ENCODE assay signal across 7 mouse cellular contexts in the genomic region with DNA sequence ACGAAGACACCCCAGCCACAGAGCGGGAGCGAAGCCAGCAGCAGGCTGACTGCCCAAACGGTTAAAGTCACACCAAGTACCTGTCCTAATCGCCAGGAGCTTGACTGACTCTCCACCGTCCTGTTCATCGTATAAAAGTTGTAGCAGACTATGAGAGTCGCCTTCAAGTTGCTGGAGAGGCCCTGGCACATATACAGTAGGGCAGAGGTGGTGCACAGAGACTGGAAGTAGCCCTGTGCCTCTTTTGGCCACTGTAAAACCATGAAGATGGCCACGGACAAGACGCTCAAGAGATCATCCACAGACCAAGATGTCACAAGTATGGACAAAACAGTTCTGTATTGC. TPM values are rescaled to one million over a fixed set of nuclear protein-coding genes. Genes with fewer than 3 reads are reported as not detected.
DNase-seq lines count a peak whose midpoint lies in the region; ATAC-seq and TF ChIP-seq lines count a peak whose summit lies in the region.

No protein-coding gene starts in this region.

- no peaks in the 10 kb centered on the region for H3K9me3 ChIP-seq in lung, embryonic 15.5 days
- no peaks in the 10 kb centered on the region for H3K9me3 ChIP-seq in forebrain, embryonic 13.5 days (replicated peaks)
- H3K9me3 ChIP-seq in limb, embryonic 14.5 days (ENCODE audit: control insufficient read depth, low read length): no peaks in the 10 kb centered on the region
- no peaks in the 10 kb centered on the region for H3K9me3 ChIP-seq in stomach, embryonic 15.5 days

- no peak for ATAC-seq in lung, embryonic 15.5 days (ENCODE audit: borderline replicate concordance, extremely low read depth, low FRiP score, low TSS enrichment)
- ATAC-seq in forebrain, embryonic 13.5 days: peak; percentile 55; the same call in 1 of the 2 replicates
- ATAC-seq in limb, embryonic 14.5 days (ENCODE audit: low FRiP score, low read depth): no peak
- no peak for ATAC-seq in stomach, embryonic 15.5 days (ENCODE audit: insufficient read depth, low FRiP score, low read depth)
- ATAC-seq in megakaryocyte-erythroid progenitor cell, adult 5-6 weeks (replicated peaks; ENCODE audit: low FRiP score, low TSS enrichment, poor library complexity, severe bottlenecking): no peak

- H3K4me3 ChIP-seq in lung, embryonic 15.5 days: peak overlapping the region; percentile 14
- H3K4me3 ChIP-seq in forebrain, embryonic 13.5 days: peak overlapping the region; percentile 55
- peak overlapping the region; percentile 35 for H3K4me3 ChIP-seq in limb, embryonic 14.5 days (replicated peaks; ENCODE audit: low read length)
- peak overlapping the region; percentile 38 for H3K4me3 ChIP-seq in stomach, embryonic 15.5 days (replicated peaks)

- no peaks in the 10 kb centered on the region for H3K4me1 ChIP-seq in lung, embryonic 15.5 days
- peaks cover 12% of the 10 kb centered on the region; the same call in 1 of the 2 replicates for H3K4me1 ChIP-seq in forebrain, embryonic 13.5 days
- no peaks in the 10 kb centered on the region for H3K4me1 ChIP-seq in limb, embryonic 14.5 days (ENCODE audit: control insufficient read depth, insufficient read depth, low read length)
- H3K4me1 ChIP-seq in stomach, embryonic 15.5 days: no peaks in the 10 kb centered on the region

- no peak for DNase-seq in lung, postnatal 4 days
- DNase-seq in limb, embryonic 14.5 days (ENCODE audit: low spot score): no peak
- no peak for DNase-seq in testis, postnatal 14 days (ENCODE audit: low spot score)

- WGBS in lung, embryonic 15.5 days: 17% methylated on average over 10 of the region's 10 CpGs
- 17% methylated on average over 10 of the region's 10 CpGs for WGBS in forebrain, embryonic 13.5 days
- WGBS in limb, embryonic 14.5 days: 17% methylated on average over 10 of the region's 10 CpGs
- 17% methylated on average over 10 of the region's 10 CpGs for WGBS in stomach, embryonic 15.5 days

- no peak for TF ChIP-seq POLR2A in limb, embryonic 14.5 days (IDR thresholded peaks at IDR 0.05; ENCODE audit: borderline replicate concordance, extremely low read depth, insufficient read depth, insufficient read length)

- peak overlapping the region; percentile 57 for H3K4me2 ChIP-seq in lung, embryonic 15.5 days
- H3K4me2 ChIP-seq in forebrain, embryonic 13.5 days: peak overlapping the region; percentile 93
- H3K4me2 ChIP-seq in limb, embryonic 14.5 days (replicated peaks; ENCODE audit: low read depth, low read length, severe bottlenecking): peak overlapping the region; percentile 64
- H3K4me2 ChIP-seq in stomach, embryonic 15.5 days: peak overlapping the region; percentile 77

- peaks cover 11% of the 10 kb centered on the region for H3K27me3 ChIP-seq in lung, embryonic 15.5 days
- peaks cover 14% of the 10 kb centered on the region; the same call in 1 of the 2 replicates for H3K27me3 ChIP-seq in forebrain, embryonic 13.5 days
- H3K27me3 ChIP-seq in limb, embryonic 14.5 days (ENCODE audit: control insufficient read depth, insufficient read depth, low read length): peaks cover 17% of the 10 kb centered on the region; the same call in 1 of the 2 replicates
- peaks cover 7% of the 10 kb centered on the region; the same call in 1 of the 2 replicates for H3K27me3 ChIP-seq in stomach, embryonic 15.5 days (replicated peaks)

- H3K9ac ChIP-seq in lung, embryonic 15.5 days: no peak overlapping the region
- peak overlapping the region; percentile 68 for H3K9ac ChIP-seq in forebrain, embryonic 13.5 days
- peak overlapping the region; percentile 48 for H3K9ac ChIP-seq in limb, embryonic 14.5 days (ENCODE audit: low read depth, low read length, severe bottlenecking)
- H3K9ac ChIP-seq in stomach, embryonic 15.5 days: no peak overlapping the region

- no peaks in the 10 kb centered on the region for H3K36me3 ChIP-seq in lung, embryonic 15.5 days
- H3K36me3 ChIP-seq in forebrain, embryonic 13.5 days (ENCODE audit: poor library complexity, severe bottlenecking): no peaks in the 10 kb centered on the region
- no peaks in the 10 kb centered on the region for H3K36me3 ChIP-seq in limb, embryonic 14.5 days (ENCODE audit: control insufficient read depth, insufficient read depth, low read length)
- H3K36me3 ChIP-seq in stomach, embryonic 15.5 days: no peaks in the 10 kb centered on the region

- H3K27ac ChIP-seq in lung, embryonic 15.5 days: no peak overlapping the region
- H3K27ac ChIP-seq in forebrain, embryonic 13.5 days: no peak overlapping the region
- no peak overlapping the region for H3K27ac ChIP-seq in limb, embryonic 14.5 days (replicated peaks; ENCODE audit: low read depth, low read length)
- no peak overlapping the region for H3K27ac ChIP-seq in stomach, embryonic 15.5 days

RNA-seq across cellular contexts. Expression of gene Gpr149, which starts 0.9 kb away (rescaled TPM):
- not detected in 2 replicates for polyA plus RNA-seq in lung, embryonic 15.5 days (2015; fragmentation: Nextera tagmentation; extraction: Ambion mirVana)
- 2.3 and 3.4 TPM in 2 replicates for polyA plus RNA-seq in forebrain, embryonic 13.5 days (2015; fragmentation: Nextera tagmentation; extraction: Ambion mirVana)
- polyA plus RNA-seq in limb, embryonic 14.5 days (2012; rRNA removed): 0.28 and 0.38 TPM in 2 replicates
- 0.23 and 0.43 TPM in 2 replicates for polyA plus RNA-seq in limb, embryonic 14.5 days (2014; fragmentation: Nextera tagmentation; extraction: Ambion mirVana)
- polyA plus RNA-seq in stomach, embryonic 15.5 days (2015; fragmentation: Nextera tagmentation; extraction: Ambion mirVana): 0.05 and 0.13 TPM in 2 replicates
- total RNA-seq in megakaryocyte-erythroid progenitor cell, adult 5-6 weeks (2014; fragmentation: Nextera tagmentation): not detected in 2 replicates
- total RNA-seq in megakaryocyte-erythroid progenitor cell, adult 5-6 weeks (2017): not detected in 2 replicates

Comparison
In these comparisons a context has a peak if more than half of its experiments do, and no peak if none do; other contexts are left out.
1. H3K9ac ChIP-seq: peak in forebrain, embryonic 13.5 days (single experiment) and limb, embryonic 14.5 days (single experiment); none in lung, embryonic 15.5 days (single experiment) and stomach, embryonic 15.5 days (single experiment).
2. Peak in every context shown above with its lines, with median percentiles within 50 percentile points of each other: H3K4me2 ChIP-seq and H3K4me3 ChIP-seq.